Mouse (Mus musculus) telencephalon, adult 2 months (tissue): ENCODE data around the gene Alox8.
A peak's percentile ranks its signal among the peaks of the same experiment; 100 is the strongest.

ENCODE experiments used
- DNase-seq: peaks from one replicate; pipeline ENCODE4 v3.0.0-alpha.2; 2011; ENCODE audit warnings: low read depth, low spot score

The Alox8 gene

GRCm38 (mm10) chr11:69180120-69180519 lies 17.5 kb downstream of the Alox8 start:
- DNase-seq, result no peak

- no peak for DNase-seq
These were observed 18.1 kb downstream of the Alox8 start for GRCm38 (mm10) chr11:69179512-69179911.

GRCm38 (mm10) chr11:69178525-69178924 lies 19.1 kb downstream of the Alox8 start:
- no peak for DNase-seq

- no peak for DNase-seq
These were observed 22.9 kb downstream of the Alox8 start for GRCm38 (mm10) chr11:69174722-69175121.

GRCm38 (mm10) chr11:69172606-69173005 lies 25.0 kb downstream of the Alox8 start:
- no peak for DNase-seq

- no peak for DNase-seq
These were observed 26.0 kb downstream of the Alox8 start for GRCm38 (mm10) chr11:69171626-69172025.

GRCm38 (mm10) chr11:69169313-69169712 lies 28.3 kb downstream of the Alox8 start:
- DNase-seq, result no peak

- DNase-seq, result no peak
These were observed 40.8 kb downstream of the Alox8 start, which contains the start of gene Alox12b for GRCm38 (mm10) chr11:69156800-69157199. Gene Alox12b (plus strand): TSS chr11:69156989.

GRCm38 (mm10) chr11:69155351-69155750 lies 42.3 kb downstream of the Alox8 start:
- DNase-seq, result peak; percentile 64

- no peak for DNase-seq
These were observed 43.8 kb downstream of the Alox8 start for GRCm38 (mm10) chr11:69153831-69154230.

- no peak for DNase-seq
These were observed 46.6 kb downstream of the Alox8 start for GRCm38 (mm10) chr11:69151004-69151403.

- DNase-seq, result no peak
These were observed 47.2 kb downstream of the Alox8 start for GRCm38 (mm10) chr11:69150444-69150843.

GRCm38 (mm10) chr11:69149728-69150127 lies 47.9 kb downstream of the Alox8 start:
- DNase-seq, result no peak

GRCm38 (mm10) chr11:69148451-69148960 lies 49.1 kb downstream of the Alox8 start:
- DNase-seq, result no peak

GRCm38 (mm10) chr11:69147546-69147945 lies 50.1 kb downstream of the Alox8 start:
- DNase-seq, result no peak

GRCm38 (mm10) chr11:69135361-69135760 lies 62.3 kb downstream of the Alox8 start:
- DNase-seq, result no peak

- no peak for DNase-seq
These were observed 63.0 kb downstream of the Alox8 start for GRCm38 (mm10) chr11:69134622-69134968.
